Mouse (Mus musculus) spleen, adult 18-20 months (tissue): ENCODE measurements at regions not wholly inside any gene's neighbourhood (a gene's known extent, or its start where the extent isn't known, plus 50 kb on each side); places are given as distances from the start of the nearest gene placed in this dataset.
A peak's percentile ranks its signal among the peaks of the same experiment; 100 is the strongest.

Experiments
- DNase-seq, 2 experiments: peaks; one replicate each; pipeline ENCODE4 v3.0.0; 2022; ENCODE audit warnings: mixed read lengths in 2 of 2

GRCm38 (mm10) chr3:35400213-35400612 lies 353.7 kb upstream of the Atp11b start:
- DNase-seq, result no peak

- DNase-seq, result no peak
These were observed 351.2 kb upstream of the Atp11b start for GRCm38 (mm10) chr3:35402666-35403065.

GRCm38 (mm10) chr3:35403952-35404351 lies 350.0 kb upstream of the Atp11b start:
- no peak for DNase-seq

GRCm38 (mm10) chr3:35404492-35405390 lies 349.2 kb upstream of the Atp11b start:
- DNase-seq, result no peak

GRCm38 (mm10) chr3:35405621-35406079 lies 348.3 kb upstream of the Atp11b start:
- DNase-seq, result no peak

GRCm38 (mm10) chr3:35437687-35438086 lies 316.2 kb upstream of the Atp11b start:
- no peak for DNase-seq

GRCm38 (mm10) chr3:35462858-35463257 lies 291.0 kb upstream of the Atp11b start:
- no peak for DNase-seq

GRCm38 (mm10) chr3:35464212-35464911 lies 289.5 kb upstream of the Atp11b start:
- DNase-seq, result no peak

- no peak for DNase-seq
These were observed 287.9 kb upstream of the Atp11b start for GRCm38 (mm10) chr3:35465956-35466355.

- DNase-seq, result no peak
These were observed 280.6 kb upstream of the Atp11b start for GRCm38 (mm10) chr3:35473351-35473750.

- DNase-seq, result no peak
These were observed 279.5 kb upstream of the Atp11b start for GRCm38 (mm10) chr3:35474361-35474760.

- DNase-seq, result no peak
These were observed 278.6 kb upstream of the Atp11b start for GRCm38 (mm10) chr3:35475326-35475725.

GRCm38 (mm10) chr3:35480714-35481695 lies 272.9 kb upstream of the Atp11b start:
- no peak for DNase-seq

- DNase-seq, result no peak
These were observed 272.1 kb upstream of the Atp11b start for GRCm38 (mm10) chr3:35481841-35482240.

GRCm38 (mm10) chr3:35482296-35482695 lies 271.6 kb upstream of the Atp11b start:
- peak in 1 of 2 experiments; percentile 1 for DNase-seq

- DNase-seq, result no peak
These were observed 271.1 kb upstream of the Atp11b start for GRCm38 (mm10) chr3:35482759-35483158.

GRCm38 (mm10) chr3:35496027-35496824 lies 257.7 kb upstream of the Atp11b start:
- DNase-seq, result no peak

- no peak for DNase-seq
These were observed 243.6 kb upstream of the Atp11b start for GRCm38 (mm10) chr3:35510314-35510713.

GRCm38 (mm10) chr3:35516517-35516916 lies 237.4 kb upstream of the Atp11b start:
- DNase-seq, result no peak

- no peak for DNase-seq
These were observed 233.8 kb upstream of the Atp11b start for GRCm38 (mm10) chr3:35520131-35520530.

GRCm38 (mm10) chr3:35547696-35548095 lies 206.2 kb upstream of the Atp11b start:
- DNase-seq, result no peak

GRCm38 (mm10) chr3:35551791-35552190 lies 202.1 kb upstream of the Atp11b start:
- no peak for DNase-seq
